Mouse (Mus musculus) G1E (cell line): ENCODE results near the gene Daam1.

ENCODE experiments used
- GATA1 ChIP-seq: IDR thresholded peaks from 2 replicates; pipeline ENCODE4 v1.6.1; 2012; ENCODE audit warnings: borderline replicate concordance, low read length, inconsistent platforms, mixed read lengths
- POLR2AphosphoS5 ChIP-seq: IDR thresholded peaks from 2 replicates; pipeline ENCODE4 v1.6.1; 2012; ENCODE audit warnings: low read depth, low read length, inconsistent platforms; ENCODE audit not compliant: insufficient replicate concordance
- TAL1 ChIP-seq: conservative IDR thresholded peaks from 2 replicates; pipeline ENCODE4 v1.6.1; 2012; ENCODE audit warnings: low read depth, low read length, inconsistent platforms, mixed read lengths

DNA sequence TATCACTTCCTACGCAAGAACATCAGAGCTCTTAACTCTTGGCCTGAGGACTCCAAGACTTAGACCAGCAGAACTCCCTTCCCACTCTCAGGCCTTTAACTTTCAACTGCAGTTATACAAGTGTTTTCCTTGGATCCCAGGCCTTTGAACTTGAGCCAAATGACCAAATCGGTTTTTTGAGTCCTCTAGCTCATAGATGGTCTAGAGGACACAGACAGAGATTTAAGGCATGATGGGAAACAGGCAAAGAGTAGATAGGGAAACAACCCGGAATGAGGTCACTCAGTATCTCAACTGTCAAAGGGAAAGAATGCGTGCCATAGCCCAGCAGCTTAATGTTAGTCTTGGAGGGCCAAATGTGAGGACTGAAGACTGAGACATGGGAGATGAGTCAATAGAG lies 42.1 kb upstream of the Daam1 start:
- TF ChIP-seq GATA1 (no peak), POLR2AphosphoS5 (no peak), TAL1 (no peak)
